Mouse (Mus musculus): ENCODE measurements around the gene Alox8.

GRCm38 (mm10) chr11:69236926-69237260 lies 39.2 kb upstream of the Alox8 start, which contains the start of gene Gucy2e:
- no peak for TF ChIP-seq CTCF (IDR thresholded peaks at IDR 0.05; ENCODE audit: low read depth, low read length)
- TF ChIP-seq TAL1 (conservative IDR thresholded peaks at IDR 0.05; ENCODE audit: low read depth, low read length), result no peak
- TF ChIP-seq GATA1 (IDR thresholded peaks at IDR 0.05; ENCODE audit: borderline replicate concordance, low read length), result no peak
